Mouse (Mus musculus) liver, adult 2 months (tissue): ENCODE results near the gene Nfyc.

Experiments
- CTCF ChIP-seq: fragments of 200-500 bp; IDR thresholded peaks from 2 replicates; pipeline ENCODE4 v1.5.1; 2011; ENCODE audit warnings: low read depth, low read length, control low read depth
- POLR2A ChIP-seq: fragments of 200-500 bp; IDR thresholded peaks from 2 replicates; pipeline ENCODE4 v1.6.1; 2011; ENCODE audit warnings: low read length, control low read depth; ENCODE audit not compliant: insufficient read depth; ENCODE audit errors: extremely low read depth

GRCm38 (mm10) chr4:120830767-120831166 lies 605 bp downstream of the Nfyc start:
- TF ChIP-seq CTCF (no peak), POLR2A (no peak)
